Mouse (Mus musculus): ENCODE measurements around the gene Nudt15.

Nudt15 gene

GRCm38 (mm10) chr14:73508630-73509395 lies 39.2 kb downstream of the Nudt15 start:
- DNase-seq (ENCODE audit: extremely low read depth, low read depth, low spot score): no peak

GRCm38 (mm10) chr14:73507702-73508376 lies 40.2 kb downstream of the Nudt15 start:
- DNase-seq (ENCODE audit: extremely low read depth, low read depth, low spot score): no peak

- DNase-seq (ENCODE audit: extremely low read depth, low read depth, low spot score): no peak
Observed at GRCm38 (mm10) chr14:73507200-73507599, 40.8 kb downstream of the Nudt15 start.

GRCm38 (mm10) chr14:73506283-73506682 lies 41.8 kb downstream of the Nudt15 start:
- DNase-seq (ENCODE audit: extremely low read depth, low read depth, low spot score): no peak

GRCm38 (mm10) chr14:73503237-73503933 lies 44.7 kb downstream of the Nudt15 start:
- DNase-seq (ENCODE audit: extremely low read depth, low read depth, low spot score): no peak

GRCm38 (mm10) chr14:73502591-73503184 lies 45.4 kb downstream of the Nudt15 start:
- peak; percentile 56 for DNase-seq (ENCODE audit: extremely low read depth, low read depth, low spot score)

GRCm38 (mm10) chr14:73501721-73502120 lies 46.3 kb downstream of the Nudt15 start:
- DNase-seq (ENCODE audit: extremely low read depth, low read depth, low spot score): no peak

GRCm38 (mm10) chr14:73501283-73501682 lies 46.8 kb downstream of the Nudt15 start:
- DNase-seq (ENCODE audit: extremely low read depth, low read depth, low spot score): no peak

- DNase-seq (ENCODE audit: extremely low read depth, low read depth, low spot score): no peak
Observed at GRCm38 (mm10) chr14:73495753-73496152, 52.3 kb downstream of the Nudt15 start.

GRCm38 (mm10) chr14:73494122-73494521 lies 53.9 kb downstream of the Nudt15 start:
- no peak for DNase-seq (ENCODE audit: extremely low read depth, low read depth, low spot score)

- no peak for DNase-seq (ENCODE audit: extremely low read depth, low read depth, low spot score)
Observed at GRCm38 (mm10) chr14:73493356-73493755, 54.7 kb downstream of the Nudt15 start.

GRCm38 (mm10) chr14:73486641-73487040 lies 61.4 kb downstream of the Nudt15 start:
- DNase-seq (ENCODE audit: extremely low read depth, low read depth, low spot score): no peak

- no peak for DNase-seq (ENCODE audit: extremely low read depth, low read depth, low spot score)
Observed at GRCm38 (mm10) chr14:73484366-73485110, 63.5 kb downstream of the Nudt15 start.

GRCm38 (mm10) chr14:73483516-73484229 lies 64.4 kb downstream of the Nudt15 start:
- DNase-seq (ENCODE audit: extremely low read depth, low read depth, low spot score): no peak

- DNase-seq (ENCODE audit: extremely low read depth, low read depth, low spot score): no peak
Observed at GRCm38 (mm10) chr14:73479771-73480170, 68.3 kb downstream of the Nudt15 start.

- no peak for DNase-seq (ENCODE audit: extremely low read depth, low read depth, low spot score)
Observed at GRCm38 (mm10) chr14:73478321-73478720, 69.7 kb downstream of the Nudt15 start.

- no peak for DNase-seq (ENCODE audit: extremely low read depth, low read depth, low spot score)
Observed at GRCm38 (mm10) chr14:73477077-73477476, 71.0 kb downstream of the Nudt15 start.

- no peak for DNase-seq (ENCODE audit: extremely low read depth, low read depth, low spot score)
Observed at GRCm38 (mm10) chr14:73476361-73476934, 71.6 kb downstream of the Nudt15 start.

GRCm38 (mm10) chr14:73475506-73475905 lies 72.5 kb downstream of the Nudt15 start:
- DNase-seq (ENCODE audit: extremely low read depth, low read depth, low spot score): no peak

- DNase-seq (ENCODE audit: extremely low read depth, low read depth, low spot score): no peak
Observed at GRCm38 (mm10) chr14:73474636-73475093, 73.4 kb downstream of the Nudt15 start.

All from fat pad, adult 2 months (tissue).